Mouse (Mus musculus) olfactory bulb, adult 2 months (tissue): ENCODE data around the gene Unc13d. TPM values are rescaled to one million over a fixed set of nuclear protein-coding genes. Genes with fewer than 3 reads are reported as not detected.
"Not testable (repeated sequence)": the region's sequence is repeated elsewhere in the genome, so short reads cannot be mapped to it uniquely, and the experiment has no call there.

Experiments used
- H3K27ac ChIP-seq: fragments of 200-500 bp; 2 replicates; pipeline ENCODE4 v1.5.1; 2012; ENCODE audit warnings: low read depth, low read length; ENCODE audit not compliant: insufficient read depth
- H3K4me1 ChIP-seq: fragments of 200-500 bp; 2 replicates; pipeline ENCODE4 v1.6.1; 2012; ENCODE audit warnings: low read length; ENCODE audit not compliant: control insufficient read depth, insufficient read depth
- H3K4me3 ChIP-seq: fragments of 200-500 bp; 2 replicates; pipeline ENCODE4 v1.5.1; 2012; ENCODE audit warnings: mild to moderate bottlenecking, low read depth, low read length, moderate library complexity; ENCODE audit not compliant: insufficient read depth
- CTCF ChIP-seq: fragments of 200-500 bp; IDR thresholded peaks from 2 replicates; pipeline ENCODE4 v1.5.1; 2012; ENCODE audit warnings: low read depth, mild to moderate bottlenecking, low read length, moderate library complexity; ENCODE audit not compliant: insufficient read depth
- POLR2A ChIP-seq: fragments of 200-500 bp; IDR thresholded peaks from 2 replicates; pipeline ENCODE4 v1.6.1; 2012; ENCODE audit warnings: mild to moderate bottlenecking, low read depth, low read length, moderate library complexity; ENCODE audit not compliant: insufficient read depth
- WGBS: fragments of 180-500 bp; shearing (Covaris S2); methylation state at CpG from one replicate; pipeline ENCODE4 v1.1.7; 2018; 5-methylcytosine and 5-hydroxymethylcytosine counted together
- polyA plus RNA-seq: library from polyadenylated mRNA; stranded (reverse); fragments of >200 nt; gene quantifications from 2 replicates; pipeline ENCODE4 v1.2.4, GENCODE M21; 2012; ENCODE audit warnings: low replicate concordance; ENCODE audit not compliant: missing spikeins, insufficient read depth, insufficient read length

Unc13d gene
- polyA plus RNA-seq, 1 experiment = not detected

GRCm38 (mm10) chr11:116021328-116022220 is 56.2 kb downstream of the Unc13d start:
- 43% methylated on average over 6 of the region's 6 CpGs for WGBS

GRCm38 (mm10) chr11:116020519-116020922 is 57.2 kb downstream of the Unc13d start:
- TF ChIP-seq CTCF (no peak), POLR2A (no peak)
- H3K4me3 ChIP-seq = no peak overlapping the region
- no peak overlapping the region for H3K27ac ChIP-seq
- peaks cover 2% of the 10 kb centered on the region; the same call in 1 of the 2 replicates for H3K4me1 ChIP-seq
- 9% methylated on average over 1 of the region's 1 CpGs for WGBS

More at GRCm38 (mm10) chr11:116021328-116022220, 56.2 kb downstream of the Unc13d start:
- TF ChIP-seq CTCF = no peak
- no peak for TF ChIP-seq POLR2A
- Histone ChIP-seq H3K4me3 (no peak overlapping the region), H3K27ac (no peak overlapping the region), H3K4me1 (peaks cover 2% of the 10 kb centered on the region; the same call in 1 of the 2 replicates)

DNA sequence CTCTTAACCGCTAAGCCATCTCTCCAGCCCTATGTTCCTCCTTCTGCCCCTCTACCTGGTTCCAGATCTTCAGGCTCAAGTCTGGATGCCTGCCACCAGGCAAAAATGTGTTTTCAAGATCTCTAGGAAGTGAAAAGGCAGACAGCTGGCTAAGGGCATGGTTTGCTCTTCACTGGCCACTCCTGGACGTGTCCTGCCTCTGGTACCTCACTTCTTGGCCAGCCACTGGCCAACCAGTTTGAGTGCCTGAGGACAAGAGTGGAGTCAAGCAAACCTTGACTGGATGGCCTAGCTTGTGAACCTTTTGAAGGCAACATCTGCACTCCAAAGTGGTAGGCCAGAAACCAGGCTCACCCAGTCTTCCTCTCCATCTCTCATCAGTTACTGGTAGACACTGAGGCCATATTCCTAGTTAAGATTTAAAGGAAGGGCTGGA is 57.8 kb downstream of the Unc13d start:
- H3K27ac ChIP-seq = no peak overlapping the region

DNA sequence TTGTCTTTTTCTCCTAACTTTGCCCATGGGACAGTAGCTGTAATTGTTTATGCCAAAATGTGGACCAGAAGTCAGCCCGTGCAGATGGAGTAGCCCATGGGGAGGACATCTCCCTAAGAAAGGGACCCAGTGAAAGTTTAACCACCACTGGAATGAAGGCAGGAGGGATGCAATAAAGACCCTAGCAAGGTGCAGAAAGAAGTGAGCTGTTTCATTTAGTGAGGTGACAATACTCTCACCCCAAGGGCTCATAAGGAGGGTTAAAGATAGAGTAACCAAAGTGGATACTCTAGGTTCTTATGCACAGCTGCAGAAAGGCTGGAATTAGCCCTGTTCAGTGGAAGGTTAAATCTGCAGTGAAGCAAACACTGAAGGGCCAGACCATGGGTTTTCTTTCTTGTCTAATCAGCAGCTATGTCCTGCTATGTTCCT is 58.4 kb downstream of the Unc13d start:
- no peak overlapping the region for H3K27ac ChIP-seq
- WGBS = 66% methylated on average over 1 of the region's 1 CpGs
- no peak for TF ChIP-seq CTCF
- no peak for TF ChIP-seq POLR2A
- H3K4me1 ChIP-seq = no peaks in the 10 kb centered on the region; the same call in 1 of the 2 replicates
- no peak overlapping the region for H3K4me3 ChIP-seq

More for the DNA sequence above, 57.8 kb downstream of the Unc13d start:
- TF ChIP-seq POLR2A (no peak), CTCF (no peak)
- 80% methylated on average over 2 of the region's 2 CpGs for WGBS
- peaks cover under 1% of the 10 kb centered on the region; the same call in 1 of the 2 replicates for H3K4me1 ChIP-seq
- no peak overlapping the region for H3K4me3 ChIP-seq

DNA sequence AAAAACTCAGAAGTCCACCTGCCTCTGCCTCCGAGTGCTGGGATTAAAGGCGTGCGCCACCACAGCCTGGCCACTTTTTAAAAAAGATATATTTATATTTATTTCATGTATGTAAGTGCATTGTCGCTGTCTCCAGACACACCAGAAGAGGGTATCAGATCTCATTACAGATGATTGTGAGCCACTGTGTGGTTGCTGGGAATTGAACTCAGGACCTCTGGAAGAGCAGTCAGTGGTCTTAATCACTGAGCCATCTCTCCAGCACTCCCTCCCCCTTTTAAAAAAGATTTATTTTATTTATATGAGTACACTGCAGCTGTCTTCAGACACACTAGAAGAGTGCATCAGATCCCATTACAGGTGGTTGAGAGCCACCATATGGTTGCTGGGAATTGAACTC is 58.9 kb downstream of the Unc13d start:
- WGBS = 92% methylated on average over 4 of the region's 4 CpGs
- not testable (repeated sequence) for H3K27ac ChIP-seq, H3K4me1 ChIP-seq, H3K4me3 ChIP-seq

- Histone ChIP-seq H3K4me3 (no peak overlapping the region), H3K4me1 (peaks cover under 1% of the 10 kb centered on the region), H3K27ac (no peak overlapping the region)
- WGBS = 34% methylated on average over 6 of the region's 6 CpGs
- TF ChIP-seq CTCF (peak; percentile 15; the same call in 1 of the 2 replicates), POLR2A (no peak)
These were observed 59.7 kb downstream of the Unc13d start for GRCm38 (mm10) chr11:116018106-116018505.

- H3K4me3 ChIP-seq = no peak overlapping the region
- TF ChIP-seq CTCF (no peak), POLR2A (no peak)
- WGBS = 67% methylated on average over 8 of the region's 8 CpGs
- no peak overlapping the region for H3K27ac ChIP-seq
- peaks cover 11% of the 10 kb centered on the region for H3K4me1 ChIP-seq
These were observed 62.9 kb downstream of the Unc13d start for GRCm38 (mm10) chr11:116014821-116015220.

DNA sequence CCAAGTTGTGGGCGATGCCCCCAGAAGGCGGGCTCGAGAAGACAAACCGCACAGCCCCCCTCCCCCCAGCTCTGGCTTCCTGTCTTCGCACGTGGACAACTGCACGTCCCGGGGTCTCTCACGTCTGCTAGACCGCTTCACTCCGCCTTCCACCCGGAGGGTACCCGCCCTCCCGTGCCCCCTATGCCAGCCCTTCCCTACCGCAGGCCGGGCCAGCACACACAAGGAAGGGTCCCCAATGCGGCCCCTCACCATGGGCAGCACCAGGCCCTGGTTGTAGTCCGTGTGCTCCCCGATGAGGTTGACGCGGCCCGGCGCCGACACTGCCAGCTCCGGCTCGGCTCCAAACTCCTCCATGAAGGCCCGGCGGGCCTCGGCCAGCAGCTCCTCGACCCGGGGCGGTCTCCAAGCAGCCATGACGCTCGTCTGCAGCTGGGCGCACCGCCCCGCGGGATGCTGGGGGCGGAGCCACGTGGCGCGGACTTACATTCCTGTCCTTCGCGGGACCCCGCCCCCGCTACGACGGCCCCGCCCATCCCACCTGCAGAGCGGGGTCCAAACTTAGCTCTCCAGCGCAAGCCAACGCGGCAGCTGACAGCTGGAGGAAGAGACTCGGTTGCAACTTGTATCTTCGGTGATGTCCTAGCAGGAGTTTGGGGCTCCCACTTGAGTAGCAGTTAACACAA is 65.4 kb downstream of the Unc13d start, which contains the start of gene Galk1:
Galk1 (minus strand) TSS at position 458 of the 686 bp plus-strand sequence.
- TF ChIP-seq CTCF (no peak), POLR2A (peak; percentile 45; the same call in 1 of the 2 replicates)
- H3K27ac ChIP-seq = no peak within 1 kb of the TSS
- peak within 1 kb of the TSS; percentile 56 for H3K4me3 ChIP-seq
- WGBS = under 1% methylated on average over 55 of the region's 55 CpGs
- H3K4me1 ChIP-seq = peaks cover 11% of the 10 kb centered on the region

Other genes with a start within 250 kb of the Unc13d start
- not detected in 2 replicates for gene Myo15b, start 219.6 kb downstream of the Unc13d start, polyA plus RNA-seq
- not detected in 2 replicates for gene Smim5, start 178.0 kb downstream of the Unc13d start, polyA plus RNA-seq
- not detected in 2 replicates for gene Smim6, start 165.9 kb downstream of the Unc13d start, polyA plus RNA-seq
- gene Sap30bp, start 144.7 kb downstream of the Unc13d start, polyA plus RNA-seq = not detected in 2 replicates
- gene Recql5, start 144.5 kb downstream of the Unc13d start, polyA plus RNA-seq = not detected in 2 replicates
- gene Itgb4, start 103.3 kb downstream of the Unc13d start, polyA plus RNA-seq = not detected in 2 replicates
- not detected in 2 replicates for gene Galk1, start 65.2 kb downstream of the Unc13d start, polyA plus RNA-seq
- gene H3f3b, start 50.0 kb downstream of the Unc13d start, polyA plus RNA-seq = 341 and 464 TPM in 2 replicates
- gene Unk, start 47.6 kb downstream of the Unc13d start, polyA plus RNA-seq = 207 TPM in 1 of 2 replicates, not detected in the other
- gene Wbp2, start 9.0 kb upstream of the Unc13d start, polyA plus RNA-seq = 339 TPM in 1 of 2 replicates, not detected in the other
- gene Trim47, start 49.2 kb upstream of the Unc13d start, polyA plus RNA-seq = not detected in 2 replicates
- not detected in 2 replicates for gene Trim65, start 53.2 kb upstream of the Unc13d start, polyA plus RNA-seq
- not detected in 2 replicates for gene Mrpl38, start 60.9 kb upstream of the Unc13d start, polyA plus RNA-seq
- 87.6 TPM in 1 of 2 replicates, not detected in the other for gene Fbf1, start 90.2 kb upstream of the Unc13d start, polyA plus RNA-seq
- not detected in 2 replicates for gene Ten1, start 120.9 kb upstream of the Unc13d start, polyA plus RNA-seq
- not detected in 2 replicates for gene Acox1, start 121.1 kb upstream of the Unc13d start, polyA plus RNA-seq
- gene Evpl, start 160.1 kb upstream of the Unc13d start, polyA plus RNA-seq = not detected in 2 replicates
- gene Srp68, start 196.3 kb upstream of the Unc13d start, polyA plus RNA-seq = not detected in 2 replicates
- gene Galr2, start 203.0 kb upstream of the Unc13d start, polyA plus RNA-seq = not detected in 2 replicates
- gene Exoc7, start 229.3 kb upstream of the Unc13d start, polyA plus RNA-seq = not detected in 2 replicates